Mouse (Mus musculus) spleen, postnatal 4 days (tissue): ENCODE measurements around the gene Atg4c.
A peak's percentile ranks its signal among the peaks of the same experiment; 100 is the strongest.

Source experiments
- DNase-seq, 2 experiments: peaks; one replicate each; pipeline ENCODE4 v3.0.0; 2022; ENCODE audit warnings: low spot score in 2 of 2

The Atg4c gene

DNA sequence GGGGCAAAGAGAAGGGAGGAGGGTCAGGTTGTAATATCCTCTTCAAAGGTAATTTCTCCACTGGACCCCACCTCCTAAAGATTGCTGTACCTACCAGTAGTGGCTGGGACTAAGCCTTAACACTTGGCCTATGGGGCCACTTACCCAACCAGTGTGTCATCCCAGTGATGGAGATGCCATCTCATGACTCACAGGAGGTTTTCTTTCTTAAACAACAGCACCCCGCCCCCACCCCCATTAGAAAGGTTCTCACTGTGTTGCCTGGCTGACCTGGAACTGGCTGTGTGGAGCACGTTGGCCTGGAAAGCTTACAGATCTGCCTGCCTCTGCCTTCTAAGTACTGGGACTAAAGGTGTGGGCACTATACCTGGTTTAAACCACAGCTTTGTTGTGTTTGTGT is 69.5 kb downstream of the Atg4c start:
- no peak for DNase-seq

DNA sequence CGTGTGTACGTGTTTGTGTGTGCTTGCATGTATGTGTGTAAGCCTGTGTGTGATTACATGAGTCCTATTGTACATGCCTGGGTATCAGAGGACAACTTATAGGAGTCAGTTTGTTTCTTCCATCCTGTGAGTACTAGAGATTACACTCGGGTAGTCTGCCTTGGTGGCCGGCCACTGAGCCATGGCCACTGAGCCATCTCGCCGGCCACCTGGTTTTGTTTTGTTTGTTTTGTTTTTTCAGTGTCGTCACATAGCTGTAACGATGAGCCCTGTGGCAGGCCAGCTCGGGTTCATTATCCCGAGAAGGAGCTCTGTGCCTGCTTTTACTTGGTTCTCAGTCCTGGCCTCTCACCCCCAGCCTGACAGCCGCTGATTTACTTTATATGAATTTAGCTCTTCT is 69.9 kb downstream of the Atg4c start:
- no peak for DNase-seq

DNA sequence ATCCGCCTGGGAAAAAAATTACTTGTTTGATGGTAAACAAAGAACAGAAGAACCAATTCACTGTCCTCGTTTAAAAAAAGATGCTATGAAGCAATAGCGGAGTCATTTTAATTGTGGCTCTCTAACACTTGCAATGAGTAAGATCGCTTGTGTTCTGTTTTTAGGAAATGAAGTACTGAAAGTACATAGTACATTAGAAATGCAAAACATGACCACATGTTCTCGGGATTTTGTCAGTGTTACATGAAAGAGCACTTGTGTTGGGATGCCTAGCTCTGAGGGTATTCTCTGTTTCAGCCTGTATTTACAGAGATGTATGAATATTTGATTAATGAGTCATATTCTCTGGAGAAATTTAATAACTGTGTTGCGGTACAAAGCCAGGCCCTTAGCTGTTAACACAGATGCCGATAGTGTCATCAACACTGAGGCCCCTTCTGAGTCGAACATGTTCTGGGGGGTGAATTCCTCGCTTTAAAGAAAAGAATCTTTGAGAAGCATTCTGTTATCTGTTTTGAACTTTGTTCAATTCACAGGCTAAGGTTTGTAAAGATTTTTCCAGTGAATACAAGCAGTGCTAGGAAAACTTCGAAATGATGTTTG is 73.2 kb downstream of the Atg4c start:
- DNase-seq, result no peak

DNA sequence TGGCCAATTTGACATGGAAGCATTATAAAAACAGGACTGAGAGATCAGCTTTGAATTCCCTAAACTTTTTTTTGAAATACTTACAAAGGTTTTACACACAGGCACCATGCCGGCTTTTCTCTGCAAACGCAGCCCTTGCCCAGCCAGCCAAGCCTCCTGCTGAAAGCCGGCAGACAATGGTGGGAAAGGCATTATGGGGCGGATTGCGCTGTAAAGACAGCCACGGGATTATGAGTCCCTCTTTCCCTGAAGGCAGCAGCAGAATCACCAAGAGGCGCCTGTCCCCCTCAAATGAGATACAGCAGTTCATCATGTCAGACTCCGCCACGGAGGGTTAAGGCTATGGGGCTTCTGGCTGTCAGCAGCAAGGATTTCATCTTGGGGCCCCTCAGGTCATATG is 79.1 kb downstream of the Atg4c start:
- no peak for DNase-seq

DNA sequence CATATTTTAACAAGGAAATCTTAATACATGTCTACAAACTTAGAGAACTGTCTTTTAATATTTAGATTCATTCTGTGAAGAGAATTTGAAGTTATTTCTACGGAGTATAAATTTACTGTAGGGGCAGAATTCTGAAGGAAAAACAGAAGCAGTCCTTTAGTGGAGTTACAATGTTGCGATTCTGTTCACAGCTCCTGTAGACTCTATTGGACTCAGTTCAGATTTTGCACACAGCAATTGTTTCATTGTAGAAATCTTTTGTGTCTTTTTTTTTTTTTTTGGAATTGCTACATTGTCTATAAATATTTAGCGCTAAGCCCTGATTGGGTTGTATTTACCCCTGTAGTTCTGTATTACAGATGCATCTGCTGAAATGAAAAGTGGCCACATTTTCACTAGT is 79.7 kb downstream of the Atg4c start:
- DNase-seq, result no peak

DNA sequence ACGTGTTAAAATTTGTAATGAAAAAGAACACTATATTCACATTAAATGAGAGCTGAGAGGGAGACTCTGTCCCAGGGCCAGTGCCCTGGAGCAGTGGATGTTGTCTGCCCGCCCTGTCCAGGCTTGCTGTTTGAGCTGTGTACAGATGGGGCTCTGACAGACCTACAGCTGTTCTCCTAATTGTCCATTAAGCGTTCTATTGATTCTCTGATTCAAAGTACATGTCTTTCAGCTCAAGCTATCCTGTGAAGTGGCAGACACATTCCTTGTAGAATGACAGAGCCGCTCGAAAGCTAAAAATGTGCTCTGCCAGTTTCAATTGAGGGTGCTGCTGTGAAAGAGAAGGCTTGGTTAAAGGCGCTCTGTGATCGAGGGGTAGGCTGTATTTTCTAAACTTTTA is 80.2 kb downstream of the Atg4c start:
- DNase-seq, result no peak

DNA sequence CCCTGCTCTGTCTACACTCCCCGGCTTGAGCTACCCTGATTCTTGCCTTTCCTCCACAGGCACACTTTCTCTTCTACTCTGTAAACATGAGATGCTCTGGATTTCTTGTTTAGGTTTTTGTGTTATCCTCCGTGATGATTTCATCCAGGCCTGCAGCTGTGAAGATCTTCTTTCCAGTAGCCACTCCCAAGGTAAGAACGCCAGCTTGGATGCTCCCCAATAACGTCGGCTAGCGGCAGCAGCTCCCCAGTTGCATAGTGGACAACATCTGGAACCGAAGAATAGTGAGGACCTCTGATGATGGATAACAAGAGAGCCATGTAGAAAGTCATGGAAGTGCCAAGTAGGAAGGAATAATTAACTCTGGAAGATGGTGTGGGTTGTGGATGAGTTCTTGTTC is 85.1 kb downstream of the Atg4c start:
- no peak for DNase-seq

DNA sequence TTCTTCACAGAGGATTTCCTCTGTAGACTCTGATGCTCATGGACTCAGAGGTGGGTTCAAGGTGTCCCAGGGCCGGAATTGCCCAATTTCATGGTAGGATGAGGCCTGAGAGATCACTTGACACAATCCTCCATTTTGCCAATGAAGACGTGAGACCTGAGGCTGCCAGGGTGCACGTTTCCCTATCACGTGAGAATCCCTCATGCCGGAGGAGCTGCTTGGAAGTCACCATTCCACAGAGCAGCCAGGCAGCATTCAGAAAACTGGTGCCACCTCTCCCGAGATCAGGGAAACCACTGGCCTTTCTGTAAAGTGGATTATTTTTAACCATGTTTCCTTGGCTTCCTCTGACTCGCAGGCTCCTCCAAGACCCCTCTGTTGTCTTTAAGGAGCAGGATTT is 88.0 kb downstream of the Atg4c start:
- DNase-seq, result no peak

DNA sequence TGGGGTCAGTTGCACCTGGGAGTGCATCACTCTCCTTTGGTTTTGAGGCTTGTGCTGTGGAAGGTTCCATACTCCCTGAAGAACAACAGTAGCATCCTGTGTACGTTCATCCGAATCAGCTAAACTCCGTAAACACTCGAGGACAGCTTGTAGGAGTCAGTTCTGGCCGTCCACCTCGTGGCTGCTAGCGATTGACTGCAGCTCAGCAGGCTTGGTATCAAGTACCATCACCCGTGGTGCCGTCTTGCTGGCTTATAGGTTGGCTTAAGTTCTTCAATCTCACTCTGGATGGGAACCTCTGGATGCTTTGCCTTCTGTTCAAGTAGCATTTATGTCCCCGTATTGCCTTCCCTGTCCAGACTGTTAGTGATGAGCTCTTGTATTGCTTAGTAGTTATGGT is 95.6 kb downstream of the Atg4c start:
- DNase-seq, result no peak

DNA sequence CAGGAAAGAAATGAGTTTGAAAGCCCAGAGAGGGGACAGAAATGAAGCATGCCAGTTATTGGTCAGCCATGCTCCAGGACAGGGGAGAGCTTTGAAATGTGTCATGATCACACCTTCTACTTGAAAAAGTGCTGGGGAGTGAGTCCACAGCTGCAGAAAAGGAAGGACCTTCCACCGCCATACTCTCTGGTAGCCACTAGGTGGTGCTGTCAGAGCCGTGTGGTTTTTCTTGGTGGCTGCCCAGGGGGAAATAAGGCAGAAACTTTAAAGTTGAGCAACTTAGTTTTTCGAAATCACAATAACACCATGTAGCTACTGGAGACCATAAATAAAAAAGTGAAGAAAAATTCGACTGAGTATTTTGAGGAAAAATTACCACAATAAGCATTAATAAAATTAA is 104.9 kb downstream of the Atg4c start:
- DNase-seq, result peak in 1 of 2 experiments; percentile 23

DNA sequence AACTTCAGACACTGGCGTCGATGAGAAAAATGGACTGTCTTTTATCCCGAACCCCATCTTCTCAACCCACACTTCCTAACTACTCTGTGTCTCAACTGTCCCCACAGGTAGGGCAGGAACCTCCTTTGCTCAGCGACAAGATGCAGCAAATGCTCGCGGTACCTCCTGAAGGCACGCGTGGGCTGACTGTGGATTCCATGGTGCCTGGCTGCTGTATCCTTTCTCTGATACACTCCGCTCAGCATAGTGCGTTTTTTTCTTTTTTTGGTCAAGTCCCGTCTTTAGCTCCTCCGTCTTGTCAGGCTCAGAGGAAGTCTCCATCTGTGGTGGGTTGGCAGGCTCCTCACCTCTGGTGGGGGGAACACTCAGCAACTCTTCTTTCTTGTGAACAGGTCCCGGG is 111.1 kb downstream of the Atg4c start:
- no peak for DNase-seq
